In the genomic region with DNA sequence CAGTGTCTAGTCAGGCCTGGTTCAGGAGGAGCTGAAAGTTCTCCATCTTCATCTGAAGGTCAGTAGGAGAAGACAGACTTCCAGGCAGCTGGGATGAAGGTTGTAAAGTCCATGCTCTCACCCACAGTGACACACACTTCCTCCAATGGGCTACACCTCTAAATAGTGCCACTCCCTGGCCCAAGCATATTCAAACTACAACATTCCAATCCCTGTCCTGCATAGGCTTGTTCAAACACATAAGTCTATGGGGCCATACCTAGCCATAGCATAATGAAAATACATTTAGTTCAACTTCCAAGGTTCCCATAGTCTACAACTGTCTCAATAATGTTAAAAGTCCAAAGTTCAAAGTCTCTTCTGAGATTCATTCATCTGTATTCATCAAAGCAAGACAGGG, we compare ENCODE assay signal across 32 mouse cellular contexts.
"Had no signal": no experiment of that assay in that cellular context is flagged by ENCODE, and none has a peak within 500 bp of the region (broad histone marks: within the 10 kb centered on the region; RNA-seq: fewer than 3 reads in every experiment).

No protein-coding gene starts in this region.

- H3K4me1 ChIP-seq: limb, embryonic 10.5 days; limb, embryonic 12.5 days; limb, embryonic 13.5 days; limb, embryonic 15.5 days; liver, embryonic 12.5 days; liver, embryonic 13.5 days; liver, embryonic 15.5 days; lung, embryonic 15.5 days; megakaryocyte, embryonic 14.5 days; midbrain, embryonic 10.5 days; midbrain, embryonic 12.5 days; midbrain, embryonic 13.5 days; midbrain, embryonic 15.5 days; neural tube, embryonic 12.5 days had no signal

- ATAC-seq: liver, embryonic 12.5 days; liver, postnatal 0 days; lung, postnatal 0 days; midbrain, embryonic 13.5 days; midbrain, embryonic 15.5 days; midbrain, embryonic 16.5 days had no signal

- H3K9ac ChIP-seq: limb, embryonic 12.5 days; limb, embryonic 13.5 days; limb, embryonic 15.5 days; liver, embryonic 12.5 days; liver, embryonic 13.5 days; liver, embryonic 14.5 days; liver, embryonic 15.5 days; liver, postnatal 0 days; lung, embryonic 14.5 days; lung, embryonic 15.5 days; midbrain, embryonic 12.5 days; midbrain, embryonic 13.5 days; midbrain, embryonic 15.5 days; neural tube, embryonic 12.5 days had no signal

- DNase-seq: left cerebral cortex, postnatal 4 days; liver; liver, embryonic 13.5 days; liver, postnatal 0 days; lung, adult 18-20 months; lung, adult 2 months; lung, embryonic 14.5 days; lung, postnatal 10 days; lung, postnatal 14 days; lung, postnatal 36 days; lung, postnatal 4 days; midbrain, embryonic 14.5 days had no signal

- H3K9me3 ChIP-seq: limb, embryonic 10.5 days; limb, embryonic 13.5 days; limb, embryonic 15.5 days; liver, embryonic 12.5 days; liver, embryonic 13.5 days; liver, embryonic 15.5 days; lung, embryonic 15.5 days; midbrain, embryonic 12.5 days; midbrain, embryonic 13.5 days; midbrain, embryonic 15.5 days; neural tube, embryonic 12.5 days had no signal

- H3K27ac ChIP-seq: limb, embryonic 10.5 days; limb, embryonic 12.5 days; limb, embryonic 13.5 days; limb, embryonic 15.5 days; liver, embryonic 12.5 days; liver, embryonic 13.5 days; liver, embryonic 14.5 days; liver, embryonic 15.5 days; lung, embryonic 15.5 days; macrophage; midbrain, embryonic 10.5 days; midbrain, embryonic 12.5 days; midbrain, embryonic 13.5 days; midbrain, embryonic 15.5 days; neural tube, embryonic 12.5 days had no signal

- H3K27me3 ChIP-seq: limb, embryonic 12.5 days; limb, embryonic 13.5 days; limb, embryonic 15.5 days; liver, embryonic 12.5 days; liver, embryonic 13.5 days; liver, embryonic 15.5 days; lung, embryonic 15.5 days; megakaryocyte, embryonic 14.5 days; midbrain, embryonic 12.5 days; midbrain, embryonic 13.5 days; midbrain, embryonic 15.5 days; neural tube, embryonic 12.5 days had no signal

- H3K4me3 ChIP-seq: limb, embryonic 10.5 days; limb, embryonic 12.5 days; limb, embryonic 13.5 days; limb, embryonic 15.5 days; liver, embryonic 12.5 days; liver, embryonic 13.5 days; liver, embryonic 15.5 days; lung, embryonic 15.5 days; megakaryocyte, embryonic 14.5 days; midbrain, embryonic 10.5 days; midbrain, embryonic 12.5 days; midbrain, embryonic 13.5 days; midbrain, embryonic 15.5 days; myocyte; neural tube, embryonic 12.5 days had no signal

- H3K4me2 ChIP-seq: limb, embryonic 12.5 days; limb, embryonic 13.5 days; limb, embryonic 15.5 days; liver, embryonic 11.5 days; liver, embryonic 12.5 days; liver, embryonic 13.5 days; liver, embryonic 15.5 days; lung, embryonic 14.5 days; lung, embryonic 15.5 days; midbrain, embryonic 11.5 days; midbrain, embryonic 12.5 days; midbrain, embryonic 13.5 days; midbrain, embryonic 15.5 days; neural tube, embryonic 12.5 days had no signal

- H3K36me3 ChIP-seq: limb, embryonic 10.5 days; limb, embryonic 12.5 days; limb, embryonic 13.5 days; limb, embryonic 15.5 days; liver, embryonic 12.5 days; liver, embryonic 13.5 days; liver, embryonic 15.5 days; lung, embryonic 15.5 days; midbrain, embryonic 10.5 days; midbrain, embryonic 12.5 days; midbrain, embryonic 13.5 days; midbrain, embryonic 15.5 days; neural tube, embryonic 12.5 days had no signal
